Mouse (Mus musculus): ENCODE results near the gene Gm49384.

The Gm49384 gene

GRCm38 (mm10) chr12:69204052-69204833 is at the start of gene Gm49384:
Gm49384 (minus strand) TSS chr12:69204267.
- DNase-seq (ENCODE audit: low read depth, low spot score): no peak

- no peak for DNase-seq (ENCODE audit: low read depth, low spot score)
These were observed 49.7 kb upstream of the Gm49384 start for GRCm38 (mm10) chr12:69253806-69254205.

- DNase-seq (ENCODE audit: low read depth, low spot score): no peak
These were observed 46.7 kb upstream of the Gm49384 start for GRCm38 (mm10) chr12:69250756-69251155.

GRCm38 (mm10) chr12:69249766-69250165 is 45.7 kb upstream of the Gm49384 start:
- DNase-seq (ENCODE audit: low read depth, low spot score): no peak

GRCm38 (mm10) chr12:69241771-69242431 is 37.8 kb upstream of the Gm49384 start:
- peak; percentile 50 for DNase-seq (ENCODE audit: low read depth, low spot score)

GRCm38 (mm10) chr12:69241405-69241770 is 37.3 kb upstream of the Gm49384 start:
- no peak for DNase-seq (ENCODE audit: low read depth, low spot score)

GRCm38 (mm10) chr12:69240876-69241275 is 36.8 kb upstream of the Gm49384 start, which contains the start of gene Klhdc1:
Klhdc1 (plus strand) TSS chr12:69241176.
- no peak for DNase-seq (ENCODE audit: low read depth, low spot score)

GRCm38 (mm10) chr12:69238284-69238683 is 34.2 kb upstream of the Gm49384 start:
- no peak for DNase-seq (ENCODE audit: low read depth, low spot score)

- DNase-seq (ENCODE audit: low read depth, low spot score): no peak
These were observed 31.7 kb upstream of the Gm49384 start for GRCm38 (mm10) chr12:69235782-69236181.

- no peak for DNase-seq (ENCODE audit: low read depth, low spot score)
These were observed 25.2 kb upstream of the Gm49384 start for GRCm38 (mm10) chr12:69229251-69229650.

- DNase-seq (ENCODE audit: low read depth, low spot score): peak; percentile 64
These were observed 23.9 kb upstream of the Gm49384 start, which contains the start of gene Pole2 for GRCm38 (mm10) chr12:69227776-69228466. Pole2 (minus strand) TSS chr12:69228195.

GRCm38 (mm10) chr12:69220613-69221277 is 16.7 kb upstream of the Gm49384 start:
- no peak for DNase-seq (ENCODE audit: low read depth, low spot score)

GRCm38 (mm10) chr12:69216587-69216986 is 12.5 kb upstream of the Gm49384 start:
- no peak for DNase-seq (ENCODE audit: low read depth, low spot score)

GRCm38 (mm10) chr12:69215000-69215785 is 11.1 kb upstream of the Gm49384 start:
- peak; percentile 60 for DNase-seq (ENCODE audit: low read depth, low spot score)

GRCm38 (mm10) chr12:69214393-69214792 is 10.3 kb upstream of the Gm49384 start:
- no peak for DNase-seq (ENCODE audit: low read depth, low spot score)

GRCm38 (mm10) chr12:69213186-69213777 is 9.2 kb upstream of the Gm49384 start:
- DNase-seq (ENCODE audit: low read depth, low spot score): no peak

- no peak for DNase-seq (ENCODE audit: low read depth, low spot score)
These were observed 7.0 kb upstream of the Gm49384 start for GRCm38 (mm10) chr12:69211057-69211456.

- no peak for DNase-seq (ENCODE audit: low read depth, low spot score)
These were observed 6.3 kb upstream of the Gm49384 start for GRCm38 (mm10) chr12:69210056-69210979.

GRCm38 (mm10) chr12:69208520-69208919 is 4.5 kb upstream of the Gm49384 start:
- no peak for DNase-seq (ENCODE audit: low read depth, low spot score)
